Mouse (Mus musculus): Measurements from ENCODE around the gene Aak1.

DNA sequence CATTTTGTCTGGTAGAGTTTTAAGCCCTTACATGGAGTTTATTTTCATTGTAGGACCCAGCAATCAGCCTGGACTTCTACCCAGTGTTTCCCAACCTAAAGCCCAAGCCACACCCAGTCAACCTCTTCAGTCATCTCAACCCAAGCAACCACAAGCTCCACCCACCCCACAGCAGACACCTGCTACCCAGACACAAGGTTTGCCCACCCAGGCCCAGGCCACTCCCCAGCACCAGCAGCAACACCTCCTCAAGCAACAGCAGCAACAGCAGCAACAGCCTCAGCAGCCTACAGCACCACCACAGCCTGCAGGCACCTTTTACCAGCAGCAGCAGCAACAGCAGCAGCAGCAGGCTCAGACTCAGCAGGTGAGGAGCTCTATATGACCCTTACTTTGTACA is 106.9 kb downstream of the Aak1 start:
- TF ChIP-seq POLR2A (IDR thresholded peaks at IDR 0.05; ENCODE audit: control insufficient read depth, extremely low read depth, insufficient read depth, low read length, poor library complexity) (no peak), CTCF (IDR thresholded peaks at IDR 0.05; ENCODE audit: borderline replicate concordance, control insufficient read depth, extremely low read depth, insufficient read depth, low read length, poor library complexity) (no peak)

Measured in thymus, adult 2 months (tissue).